Mouse (Mus musculus) stomach, embryonic 16.5 days (tissue): ENCODE data around the gene Wasf1. TPM values are rescaled to one million over a fixed set of nuclear protein-coding genes. Genes with fewer than 3 reads are reported as not detected.
A peak's percentile ranks its signal among the peaks of the same experiment; 100 is the strongest.

Experiments
- ATAC-seq: fragments of 200-750 bp; cut with Nextera tagmentation; 2 replicates; pipeline ENCODE4 v1.8.0; 2017; ENCODE audit warnings: moderate number of reproducible peaks, moderate TSS enrichment; ENCODE audit not compliant: insufficient read depth, low FRiP score
- H3K27ac ChIP-seq: fragments of 300-500 bp; sonication (generic); 2 replicates; pipeline ENCODE4 v1.5.1; 2014; ENCODE audit warnings: low read length
- H3K27me3 ChIP-seq: fragments of 300-500 bp; sonication (generic); 2 replicates; pipeline ENCODE4 v1.6.1; 2014; ENCODE audit warnings: low read length, control low read depth, mixed read lengths; ENCODE audit not compliant: control insufficient read depth, insufficient read depth
- H3K36me3 ChIP-seq: fragments of 300-500 bp; sonication (generic); 2 replicates; pipeline ENCODE4 v1.6.1; 2014; ENCODE audit warnings: low read length; ENCODE audit not compliant: control insufficient read depth, insufficient read depth
- H3K4me1 ChIP-seq: fragments of 300-500 bp; sonication (generic); 2 replicates; pipeline ENCODE4 v1.6.1; 2014; ENCODE audit warnings: low read length, control low read depth, mixed read lengths; ENCODE audit not compliant: control insufficient read depth, insufficient read depth
- H3K4me2 ChIP-seq: fragments of 300-500 bp; sonication (generic); 2 replicates; pipeline ENCODE4 v1.6.1; 2014; ENCODE audit warnings: low read depth, low read length, mixed read lengths
- H3K4me3 ChIP-seq: fragments of 300-500 bp; sonication (generic); replicated peaks from 2 replicates; pipeline ENCODE4 v1.5.1; 2014; ENCODE audit warnings: mild to moderate bottlenecking, low read length
- H3K9ac ChIP-seq: fragments of 300-500 bp; sonication (generic); 2 replicates; pipeline ENCODE4 v1.6.1; 2014; ENCODE audit warnings: low read length
- H3K9me3 ChIP-seq: fragments of 300-500 bp; sonication (generic); replicated peaks from 2 replicates; pipeline ENCODE4 v1.6.1; 2016; ENCODE audit warnings: low read length, control low read depth; ENCODE audit not compliant: control insufficient read depth
- WGBS: fragments of 180-500 bp; shearing (Covaris S2); extraction: QIAGEN DNeasy Blood & Tissue Kit; methylation state at CpG from one replicate; pipeline ENCODE4 v1.1.7; 2014; 5-methylcytosine and 5-hydroxymethylcytosine counted together
- polyA plus RNA-seq: library from polyadenylated mRNA; unstranded; fragments of >200 nt; fragmentation: Nextera tagmentation; extraction: Ambion mirVana; gene quantifications from 2 replicates; pipeline ENCODE4 v1.2.1, GENCODE M21; 2015

Wasf1 gene
- polyA plus RNA-seq, 1 experiment from 2014 or later, result 9.4 TPM

GRCm38 (mm10) chr10:40942688-40943087 is 59.4 kb downstream of the Wasf1 start:
- no peaks in the 10 kb centered on the region for H3K36me3 ChIP-seq
- H3K27me3 ChIP-seq, result no peaks in the 10 kb centered on the region
- 76% methylated on average over 4 of the region's 4 CpGs for WGBS
- no peaks in the 10 kb centered on the region for H3K9me3 ChIP-seq
- no peak overlapping the region for H3K27ac ChIP-seq
- H3K4me2 ChIP-seq, result no peak overlapping the region
- no peak overlapping the region for H3K4me3 ChIP-seq
- no peaks in the 10 kb centered on the region for H3K4me1 ChIP-seq
- no peak for ATAC-seq
- no peak overlapping the region for H3K9ac ChIP-seq

GRCm38 (mm10) chr10:40950176-40950575 is 66.9 kb downstream of the Wasf1 start:
- H3K36me3 ChIP-seq, result no peaks in the 10 kb centered on the region
- 55% methylated on average over 3 of the region's 3 CpGs for WGBS

GRCm38 (mm10) chr10:40956206-40956605 is 72.9 kb downstream of the Wasf1 start:
- Histone ChIP-seq H3K9ac (no peak overlapping the region), H3K4me3 (no peak overlapping the region), H3K27ac (no peak overlapping the region), H3K4me1 (no peaks in the 10 kb centered on the region), H3K9me3 (no peaks in the 10 kb centered on the region), H3K36me3 (no peaks in the 10 kb centered on the region), H3K27me3 (no peaks in the 10 kb centered on the region), H3K4me2 (no peak overlapping the region)
- ATAC-seq, result no peak
- 92% methylated on average over 5 of the region's 5 CpGs for WGBS

More at GRCm38 (mm10) chr10:40950176-40950575, 66.9 kb downstream of the Wasf1 start:
- H3K4me3 ChIP-seq, result no peak overlapping the region
- no peak for ATAC-seq
- H3K27me3 ChIP-seq, result no peaks in the 10 kb centered on the region
- H3K9me3 ChIP-seq, result no peaks in the 10 kb centered on the region
- no peak overlapping the region for H3K4me2 ChIP-seq
- H3K9ac ChIP-seq, result no peak overlapping the region
- no peak overlapping the region for H3K27ac ChIP-seq
- no peaks in the 10 kb centered on the region for H3K4me1 ChIP-seq

GRCm38 (mm10) chr10:40961365-40961764 is 78.1 kb downstream of the Wasf1 start:
- H3K27ac ChIP-seq, result no peak overlapping the region
- H3K9ac ChIP-seq, result no peak overlapping the region
- no peaks in the 10 kb centered on the region for H3K9me3 ChIP-seq
- no peaks in the 10 kb centered on the region for H3K4me1 ChIP-seq
- 42% methylated on average over 6 of the region's 6 CpGs for WGBS
- no peak overlapping the region for H3K4me2 ChIP-seq
- no peak for ATAC-seq
- H3K4me3 ChIP-seq, result no peak overlapping the region
- no peaks in the 10 kb centered on the region for H3K36me3 ChIP-seq
- H3K27me3 ChIP-seq, result no peaks in the 10 kb centered on the region

GRCm38 (mm10) chr10:40962008-40962407 is 78.7 kb downstream of the Wasf1 start:
- H3K27me3 ChIP-seq, result no peaks in the 10 kb centered on the region
- no peaks in the 10 kb centered on the region for H3K9me3 ChIP-seq
- H3K36me3 ChIP-seq, result no peaks in the 10 kb centered on the region
- H3K4me1 ChIP-seq, result no peaks in the 10 kb centered on the region
- 87% methylated on average over 4 of the region's 4 CpGs for WGBS
- H3K4me2 ChIP-seq, result no peak overlapping the region
- no peak for ATAC-seq
- H3K27ac ChIP-seq, result no peak overlapping the region
- no peak overlapping the region for H3K9ac ChIP-seq
- no peak overlapping the region for H3K4me3 ChIP-seq

- Histone ChIP-seq H3K4me3 (no peak overlapping the region), H3K27ac (no peak overlapping the region), H3K9ac (no peak overlapping the region), H3K9me3 (no peaks in the 10 kb centered on the region), H3K4me2 (no peak overlapping the region), H3K4me1 (no peaks in the 10 kb centered on the region), H3K36me3 (no peaks in the 10 kb centered on the region), H3K27me3 (no peaks in the 10 kb centered on the region)
- WGBS, result 53% methylated on average over 4 of the region's 4 CpGs
- no peak for ATAC-seq
Observed at GRCm38 (mm10) chr10:40964546-40964945, 81.3 kb downstream of the Wasf1 start.

- 67% methylated on average over 8 of the region's 8 CpGs for WGBS
- no peaks in the 10 kb centered on the region for H3K36me3 ChIP-seq
- no peak overlapping the region for H3K9ac ChIP-seq
- no peak for ATAC-seq
- no peaks in the 10 kb centered on the region for H3K9me3 ChIP-seq
- H3K27me3 ChIP-seq, result no peaks in the 10 kb centered on the region
- no peak overlapping the region for H3K4me3 ChIP-seq
- H3K4me1 ChIP-seq, result no peaks in the 10 kb centered on the region
- no peak overlapping the region for H3K27ac ChIP-seq
- H3K4me2 ChIP-seq, result no peak overlapping the region
Observed at GRCm38 (mm10) chr10:40968551-40968950, 85.3 kb downstream of the Wasf1 start.

GRCm38 (mm10) chr10:40969372-40970033 is 86.2 kb downstream of the Wasf1 start:
- H3K9me3 ChIP-seq, result no peaks in the 10 kb centered on the region
- 12% methylated on average over 16 of the region's 16 CpGs for WGBS
- no peak overlapping the region for H3K4me3 ChIP-seq
- H3K36me3 ChIP-seq, result no peaks in the 10 kb centered on the region
- H3K4me2 ChIP-seq, result peak overlapping the region; percentile 38
- no peaks in the 10 kb centered on the region for H3K27me3 ChIP-seq
- H3K27ac ChIP-seq, result no peak overlapping the region
- no peaks in the 10 kb centered on the region for H3K4me1 ChIP-seq
- ATAC-seq, result no peak
- H3K9ac ChIP-seq, result no peak overlapping the region

- H3K4me3 ChIP-seq, result no peak overlapping the region
- no peak overlapping the region for H3K9ac ChIP-seq
- no peaks in the 10 kb centered on the region for H3K27me3 ChIP-seq
- WGBS, result 80% methylated on average over 12 of the region's 12 CpGs
- no peak overlapping the region for H3K27ac ChIP-seq
- H3K9me3 ChIP-seq, result no peaks in the 10 kb centered on the region
- no peak overlapping the region for H3K4me2 ChIP-seq
- no peak for ATAC-seq
- no peaks in the 10 kb centered on the region for H3K4me1 ChIP-seq
- H3K36me3 ChIP-seq, result no peaks in the 10 kb centered on the region
Observed at GRCm38 (mm10) chr10:40970601-40971245, 87.4 kb downstream of the Wasf1 start.
